Mouse (Mus musculus) frontal cortex, postnatal 10 days (tissue): Measurements from ENCODE around the gene Car3.

Source experiments
- DNase-seq, 2 experiments: peaks; one replicate each; pipeline ENCODE4 v3.0.0; 2022; ENCODE audit warnings: low spot score in 2 of 2, mixed read lengths in 1 of 2

The Car3 gene

GRCm38 (mm10) chr3:14904165-14904564, 40.9 kb downstream of the Car3 start:
- DNase-seq, result no peak

GRCm38 (mm10) chr3:14907271-14907670, 44.0 kb downstream of the Car3 start:
- DNase-seq, result no peak

GRCm38 (mm10) chr3:14911992-14912582, 48.8 kb downstream of the Car3 start:
- DNase-seq, result no peak

DNA sequence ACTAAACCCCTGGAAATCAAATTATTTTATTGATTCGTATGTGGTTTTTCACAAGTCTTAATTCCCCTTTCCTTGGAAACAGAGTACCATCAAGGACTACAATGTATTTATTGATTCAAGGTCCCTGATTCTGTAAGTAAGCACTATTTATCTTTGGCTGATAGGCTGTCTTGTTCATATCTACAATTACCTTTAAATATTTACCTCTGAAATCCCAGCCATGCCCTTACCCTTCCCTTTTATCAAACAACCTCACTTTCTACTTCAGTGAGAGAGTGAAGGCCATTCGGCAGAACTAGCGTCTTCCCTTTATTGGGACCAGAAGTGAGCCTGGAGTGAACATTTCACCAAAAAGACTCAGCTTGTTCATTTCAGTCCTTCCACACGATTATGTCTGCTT, 50.5 kb downstream of the Car3 start:
- DNase-seq, result no peak

DNA sequence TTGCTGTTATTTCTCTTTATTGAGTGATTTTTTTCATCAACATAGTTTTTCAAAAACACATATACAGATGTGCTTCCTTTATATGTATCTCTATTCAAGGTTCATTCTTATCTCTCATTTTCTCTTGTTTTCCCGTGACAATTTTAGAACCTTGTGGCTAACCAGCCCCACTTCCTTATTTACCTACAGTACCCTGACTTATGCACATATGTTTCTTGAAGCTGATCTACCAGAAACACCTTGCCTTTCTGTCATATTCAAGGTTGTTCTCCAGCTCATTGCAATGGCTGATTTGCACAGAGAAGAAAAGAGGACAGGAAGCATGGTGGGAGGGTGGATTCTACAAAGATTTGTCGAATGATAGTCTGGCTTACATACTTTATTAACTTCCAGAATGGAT, 52.0 kb downstream of the Car3 start:
- no peak for DNase-seq

DNA sequence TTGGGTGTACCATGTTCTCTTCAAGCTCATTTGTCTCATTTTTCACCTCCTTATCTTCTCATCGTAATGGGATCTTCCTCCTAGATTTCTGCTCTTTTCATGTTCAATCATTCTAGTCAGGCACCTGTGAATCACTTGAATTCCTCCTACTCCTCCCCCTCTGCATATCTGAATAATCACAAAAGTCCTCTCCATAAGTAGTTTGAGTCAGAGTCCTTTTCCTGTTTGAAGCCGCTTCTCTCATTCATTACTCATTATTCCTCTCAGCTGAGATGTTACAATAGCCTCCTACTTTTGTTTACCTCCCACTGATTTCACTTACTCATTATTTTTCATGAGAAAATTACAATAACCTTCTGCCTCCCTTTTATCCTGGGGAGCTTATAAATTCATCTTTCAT, 53.9 kb downstream of the Car3 start:
- DNase-seq, result no peak
